Mouse (Mus musculus): ENCODE data around the gene Fbxo7. TPM values are rescaled to one million over a fixed set of nuclear protein-coding genes. Genes with fewer than 3 reads are reported as not detected.
A peak's percentile ranks its signal among the peaks of the same experiment; 100 is the strongest.

Fbxo7 gene
- 16.6 and 17.2 TPM in 2 replicates for polyA plus RNA-seq (2014; fragmentation: Nextera tagmentation; extraction: Ambion mirVana)

GRCm38 (mm10) chr10:86021749-86022473 lies at the start of gene Fbxo7:
TSS of gene Fbxo7 (plus strand) at chr10:86021972.
- ATAC-seq (ENCODE audit: low FRiP score) (peak; percentile 97), DNase-seq (ENCODE audit: low spot score, missing footprints) (peak; percentile 100)
- peak within 1 kb of the TSS; percentile 61 for H3K27ac ChIP-seq (ENCODE audit: low read depth, low read length)
- H3K27me3 ChIP-seq (ENCODE audit: control insufficient read depth, insufficient read depth, low read length): no peaks in the 10 kb centered on the region
- peak within 1 kb of the TSS; percentile 80 for H3K9ac ChIP-seq (ENCODE audit: low read length)
- no peaks in the 10 kb centered on the region for H3K9me3 ChIP-seq (ENCODE audit: control insufficient read depth, low read length)
- peak within 1 kb of the TSS; percentile 83 for H3K4me3 ChIP-seq (ENCODE audit: low read depth, low read length)
- H3K36me3 ChIP-seq (ENCODE audit: control insufficient read depth, insufficient read depth, low read length): no peaks in the 10 kb centered on the region
- H3K4me1 ChIP-seq (ENCODE audit: control insufficient read depth, insufficient read depth, low read length): peaks cover 2% of the 10 kb centered on the region; the same call in 1 of the 2 replicates
- peak within 1 kb of the TSS; percentile 66 for H3K4me2 ChIP-seq
- WGBS: under 1% methylated on average over 82 of the region's 82 CpGs

- WGBS: 90% methylated on average over 4 of the region's 4 CpGs
- Histone ChIP-seq H3K4me2 (no peak overlapping the region), H3K27ac (ENCODE audit: low read depth, low read length) (no peak overlapping the region), H3K9ac (ENCODE audit: low read length) (no peak overlapping the region), H3K4me3 (ENCODE audit: low read depth, low read length) (no peak overlapping the region), H3K36me3 (ENCODE audit: control insufficient read depth, insufficient read depth, low read length) (no peaks in the 10 kb centered on the region), H3K4me1 (ENCODE audit: control insufficient read depth, insufficient read depth, low read length) (no peaks in the 10 kb centered on the region), H3K9me3 (ENCODE audit: control insufficient read depth, low read length) (no peaks in the 10 kb centered on the region), H3K27me3 (ENCODE audit: control insufficient read depth, insufficient read depth, low read length) (no peaks in the 10 kb centered on the region)
- ATAC-seq (ENCODE audit: low FRiP score): no peak
- no peak for DNase-seq (ENCODE audit: low spot score, missing footprints)
Measured at GRCm38 (mm10) chr10:85972915-85973314, 48.9 kb upstream of the Fbxo7 start.

GRCm38 (mm10) chr10:85989412-85990115 lies 32.2 kb upstream of the Fbxo7 start:
- WGBS: 81% methylated on average over 6 of the region's 6 CpGs
- H3K9ac ChIP-seq (ENCODE audit: low read length): no peak overlapping the region
- no peaks in the 10 kb centered on the region for H3K9me3 ChIP-seq (ENCODE audit: control insufficient read depth, low read length)
- H3K4me2 ChIP-seq: no peak overlapping the region
- no peak for DNase-seq (ENCODE audit: low spot score, missing footprints)
- H3K27ac ChIP-seq (ENCODE audit: low read depth, low read length): no peak overlapping the region
- no peak for ATAC-seq (ENCODE audit: low FRiP score)
- H3K4me1 ChIP-seq (ENCODE audit: control insufficient read depth, insufficient read depth, low read length): no peaks in the 10 kb centered on the region
- H3K4me3 ChIP-seq (ENCODE audit: low read depth, low read length): no peak overlapping the region
- H3K27me3 ChIP-seq (ENCODE audit: control insufficient read depth, insufficient read depth, low read length): no peaks in the 10 kb centered on the region
- no peaks in the 10 kb centered on the region for H3K36me3 ChIP-seq (ENCODE audit: control insufficient read depth, insufficient read depth, low read length)

GRCm38 (mm10) chr10:85992412-85992811 lies 29.4 kb upstream of the Fbxo7 start:
- H3K9me3 ChIP-seq (ENCODE audit: control insufficient read depth, low read length): no peaks in the 10 kb centered on the region
- no peaks in the 10 kb centered on the region for H3K36me3 ChIP-seq (ENCODE audit: control insufficient read depth, insufficient read depth, low read length)
- ATAC-seq (ENCODE audit: low FRiP score): no peak
- DNase-seq (ENCODE audit: low spot score, missing footprints): no peak
- H3K27me3 ChIP-seq (ENCODE audit: control insufficient read depth, insufficient read depth, low read length): no peaks in the 10 kb centered on the region
- H3K9ac ChIP-seq (ENCODE audit: low read length): no peak overlapping the region
- no peak overlapping the region for H3K27ac ChIP-seq (ENCODE audit: low read depth, low read length)
- WGBS: 94% methylated on average over 4 of the region's 4 CpGs
- no peaks in the 10 kb centered on the region for H3K4me1 ChIP-seq (ENCODE audit: control insufficient read depth, insufficient read depth, low read length)
- no peak overlapping the region for H3K4me2 ChIP-seq
- no peak overlapping the region for H3K4me3 ChIP-seq (ENCODE audit: low read depth, low read length)

GRCm38 (mm10) chr10:85993836-85994235 lies 27.9 kb upstream of the Fbxo7 start:
- no peaks in the 10 kb centered on the region for H3K4me1 ChIP-seq (ENCODE audit: control insufficient read depth, insufficient read depth, low read length)
- H3K27me3 ChIP-seq (ENCODE audit: control insufficient read depth, insufficient read depth, low read length): no peaks in the 10 kb centered on the region
- no peak for ATAC-seq (ENCODE audit: low FRiP score)
- H3K9me3 ChIP-seq (ENCODE audit: control insufficient read depth, low read length): no peaks in the 10 kb centered on the region
- H3K27ac ChIP-seq (ENCODE audit: low read depth, low read length): no peak overlapping the region
- H3K4me3 ChIP-seq (ENCODE audit: low read depth, low read length): no peak overlapping the region
- 84% methylated on average over 9 of the region's 9 CpGs for WGBS
- no peak overlapping the region for H3K4me2 ChIP-seq
- no peaks in the 10 kb centered on the region for H3K36me3 ChIP-seq (ENCODE audit: control insufficient read depth, insufficient read depth, low read length)
- no peak for DNase-seq (ENCODE audit: low spot score, missing footprints)
- no peak overlapping the region for H3K9ac ChIP-seq (ENCODE audit: low read length)

GRCm38 (mm10) chr10:85994543-85995104 lies 27.1 kb upstream of the Fbxo7 start:
- Histone ChIP-seq H3K9ac (ENCODE audit: low read length) (no peak overlapping the region), H3K27me3 (ENCODE audit: control insufficient read depth, insufficient read depth, low read length) (no peaks in the 10 kb centered on the region), H3K4me2 (no peak overlapping the region), H3K4me3 (ENCODE audit: low read depth, low read length) (no peak overlapping the region), H3K4me1 (ENCODE audit: control insufficient read depth, insufficient read depth, low read length) (no peaks in the 10 kb centered on the region), H3K27ac (ENCODE audit: low read depth, low read length) (no peak overlapping the region), H3K36me3 (ENCODE audit: control insufficient read depth, insufficient read depth, low read length) (no peaks in the 10 kb centered on the region), H3K9me3 (ENCODE audit: control insufficient read depth, low read length) (no peaks in the 10 kb centered on the region)
- WGBS: 87% methylated on average over 5 of the region's 5 CpGs
- ATAC-seq (ENCODE audit: low FRiP score) (no peak), DNase-seq (ENCODE audit: low spot score, missing footprints) (no peak)

GRCm38 (mm10) chr10:86000447-86000846 lies 21.3 kb upstream of the Fbxo7 start:
- no peak for ATAC-seq (ENCODE audit: low FRiP score)
- H3K4me3 ChIP-seq (ENCODE audit: low read depth, low read length): no peak overlapping the region
- H3K9me3 ChIP-seq (ENCODE audit: control insufficient read depth, low read length): no peaks in the 10 kb centered on the region
- H3K36me3 ChIP-seq (ENCODE audit: control insufficient read depth, insufficient read depth, low read length): no peaks in the 10 kb centered on the region
- no peaks in the 10 kb centered on the region for H3K27me3 ChIP-seq (ENCODE audit: control insufficient read depth, insufficient read depth, low read length)
- H3K9ac ChIP-seq (ENCODE audit: low read length): no peak overlapping the region
- no peaks in the 10 kb centered on the region for H3K4me1 ChIP-seq (ENCODE audit: control insufficient read depth, insufficient read depth, low read length)
- WGBS: 92% methylated on average over 4 of the region's 4 CpGs
- peak; percentile 59 for DNase-seq (ENCODE audit: low spot score, missing footprints)
- no peak overlapping the region for H3K27ac ChIP-seq (ENCODE audit: low read depth, low read length)
- no peak overlapping the region for H3K4me2 ChIP-seq

- Histone ChIP-seq H3K9me3 (ENCODE audit: control insufficient read depth, low read length) (no peaks in the 10 kb centered on the region), H3K4me1 (ENCODE audit: control insufficient read depth, insufficient read depth, low read length) (no peaks in the 10 kb centered on the region), H3K36me3 (ENCODE audit: control insufficient read depth, insufficient read depth, low read length) (no peaks in the 10 kb centered on the region), H3K4me3 (ENCODE audit: low read depth, low read length) (no peak overlapping the region), H3K27ac (ENCODE audit: low read depth, low read length) (no peak overlapping the region), H3K9ac (ENCODE audit: low read length) (no peak overlapping the region), H3K4me2 (no peak overlapping the region), H3K27me3 (ENCODE audit: control insufficient read depth, insufficient read depth, low read length) (no peaks in the 10 kb centered on the region)
- 72% methylated on average over 5 of the region's 5 CpGs for WGBS
- ATAC-seq (ENCODE audit: low FRiP score) (no peak), DNase-seq (ENCODE audit: low spot score, missing footprints) (no peak)
Measured at GRCm38 (mm10) chr10:86006455-86006854, 15.3 kb upstream of the Fbxo7 start.

GRCm38 (mm10) chr10:86009688-86010087 lies 12.1 kb upstream of the Fbxo7 start:
- no peaks in the 10 kb centered on the region for H3K27me3 ChIP-seq (ENCODE audit: control insufficient read depth, insufficient read depth, low read length)
- H3K36me3 ChIP-seq (ENCODE audit: control insufficient read depth, insufficient read depth, low read length): no peaks in the 10 kb centered on the region
- H3K27ac ChIP-seq (ENCODE audit: low read depth, low read length): no peak overlapping the region
- DNase-seq (ENCODE audit: low spot score, missing footprints) (no peak), ATAC-seq (ENCODE audit: low FRiP score) (no peak)
- H3K4me2 ChIP-seq: no peak overlapping the region
- no peaks in the 10 kb centered on the region for H3K9me3 ChIP-seq (ENCODE audit: control insufficient read depth, low read length)
- no peak overlapping the region for H3K9ac ChIP-seq (ENCODE audit: low read length)
- 92% methylated on average over 2 of the region's 2 CpGs for WGBS
- no peak overlapping the region for H3K4me3 ChIP-seq (ENCODE audit: low read depth, low read length)
- H3K4me1 ChIP-seq (ENCODE audit: control insufficient read depth, insufficient read depth, low read length): no peaks in the 10 kb centered on the region

Measured in midbrain, embryonic 11.5 days (tissue).